Mouse (Mus musculus): ENCODE measurements around the gene Sp4. TPM values are rescaled to one million over a fixed set of nuclear protein-coding genes. Genes with fewer than 3 reads are reported as not detected.

Gene Sp4
- polyA plus RNA-seq, 1 experiment, result 1.2 TPM

DNA sequence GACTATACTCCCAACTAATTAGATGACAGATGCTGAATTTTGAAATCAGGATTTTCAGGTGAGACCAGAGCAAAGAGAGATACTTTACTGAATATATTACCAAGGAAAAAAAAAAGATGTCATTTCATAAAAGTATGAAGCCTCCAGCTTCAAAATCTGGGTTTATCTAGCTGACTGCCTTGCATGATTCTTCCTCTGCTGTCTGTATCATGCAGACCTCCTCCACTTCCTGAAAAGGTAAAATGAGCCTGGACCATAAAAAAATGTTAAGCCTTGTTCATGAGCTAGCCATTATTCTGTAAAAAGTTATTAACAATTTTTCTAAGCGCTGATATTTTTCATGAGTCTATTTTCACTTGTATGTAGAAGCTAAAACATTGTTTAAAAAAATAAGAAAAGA is 5.4 kb downstream of the Sp4 start:
- H3K27me3 ChIP-seq (ENCODE audit: control insufficient read depth, insufficient read depth, insufficient read length), result no peaks in the 10 kb centered on the region
- H3K4me3 ChIP-seq, result no peak overlapping the region
- no peak overlapping the region for H3ac ChIP-seq (ENCODE audit: control insufficient read depth, insufficient read length)
- TF ChIP-seq USF1 (IDR thresholded peaks at IDR 0.05; ENCODE audit: low read depth), result no peak
- peak overlapping the region; percentile 39 for H3K4me2 ChIP-seq (ENCODE audit: low read depth)
- no peaks in the 10 kb centered on the region for H3K79me2 ChIP-seq (ENCODE audit: control insufficient read depth, insufficient read depth)
- no peaks in the 10 kb centered on the region for H3K36me3 ChIP-seq (ENCODE audit: control insufficient read depth, insufficient read depth)

DNA sequence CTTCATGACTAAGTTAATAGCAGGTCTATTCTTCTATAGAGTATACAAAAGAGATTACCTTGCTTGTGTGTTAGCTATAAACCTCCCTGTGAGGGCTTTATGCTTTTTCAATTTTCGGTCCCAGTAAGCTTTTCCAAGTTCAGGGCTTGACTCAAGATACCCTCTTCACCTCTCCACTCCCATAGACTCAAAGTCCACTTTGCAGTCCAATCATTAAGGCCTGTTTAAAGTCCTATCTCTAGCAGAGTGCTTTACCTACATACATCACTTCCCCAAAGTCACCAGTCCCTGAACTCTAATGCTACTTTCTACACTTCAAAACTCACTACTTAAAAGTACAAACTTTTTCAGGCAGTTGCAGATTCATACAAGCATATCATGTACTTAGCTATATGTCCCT is 12.3 kb downstream of the Sp4 start:
- Histone ChIP-seq H3K79me2 (ENCODE audit: control insufficient read depth, insufficient read depth) (no peaks in the 10 kb centered on the region), H3ac (ENCODE audit: control insufficient read depth, insufficient read length) (no peak overlapping the region), H3K4me2 (ENCODE audit: low read depth) (no peak overlapping the region), H3K36me3 (ENCODE audit: control insufficient read depth, insufficient read depth) (no peaks in the 10 kb centered on the region), H3K27me3 (ENCODE audit: control insufficient read depth, insufficient read depth, insufficient read length) (no peaks in the 10 kb centered on the region), H3K4me3 (no peak overlapping the region)
- TF ChIP-seq E2F4 (IDR thresholded peaks at IDR 0.05; ENCODE audit: insufficient read depth) (no peak), TCF3 (IDR thresholded peaks at IDR 0.05; ENCODE audit: insufficient read length, low read depth) (no peak), SRF (IDR thresholded peaks at IDR 0.05; ENCODE audit: control insufficient read depth, insufficient read length, low read depth) (no peak), MAX (IDR thresholded peaks at IDR 0.05; ENCODE audit: low read depth) (no peak), REST (IDR thresholded peaks at IDR 0.05; ENCODE audit: insufficient read depth, insufficient read length) (no peak), MYOG (IDR thresholded peaks at IDR 0.05; ENCODE audit: control insufficient read depth in 1 of 3, insufficient read depth in 1 of 3, insufficient read length in 2 of 3, low read depth in 2 of 3) (no peak), POLR2AphosphoS2 (IDR thresholded peaks at IDR 0.05; ENCODE audit: insufficient read length, low read depth) (no peak), POLR2A (IDR thresholded peaks at IDR 0.05; ENCODE audit: insufficient read length, low read depth) (no peak), MYOD1 (IDR thresholded peaks at IDR 0.05; ENCODE audit: control insufficient read depth in 1 of 3, insufficient read length in 2 of 3, low read depth in 2 of 3) (no peak), TCF12 (IDR thresholded peaks at IDR 0.05; ENCODE audit: insufficient read depth, poor library complexity, severe bottlenecking) (no peak), USF1 (IDR thresholded peaks at IDR 0.05; ENCODE audit: low read depth) (no peak), CEBPB (IDR thresholded peaks at IDR 0.05; ENCODE audit: insufficient read depth, poor library complexity, severe bottlenecking) (no peak)

DNA sequence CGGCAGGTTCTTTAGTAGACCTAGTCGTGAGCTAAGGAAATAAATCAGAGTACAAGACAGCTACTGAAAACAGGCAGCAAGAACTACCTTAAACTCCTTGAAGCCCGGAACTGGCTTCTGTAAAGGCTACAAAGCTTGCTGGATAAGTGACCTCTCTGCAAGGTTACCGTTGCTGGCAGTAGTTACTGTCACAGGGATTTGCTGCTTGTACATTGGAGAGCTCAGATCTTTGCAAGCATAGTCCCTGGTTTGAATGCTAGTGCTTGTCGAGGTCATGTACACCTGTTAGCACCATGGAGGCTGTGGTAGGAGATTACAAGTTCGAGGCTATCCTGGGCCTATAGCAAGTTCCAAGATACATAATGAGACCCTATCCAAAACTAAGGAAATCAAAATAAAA is 16.1 kb downstream of the Sp4 start:
- no peak overlapping the region for H3K4me2 ChIP-seq (ENCODE audit: low read depth)
- no peak overlapping the region for H3ac ChIP-seq (ENCODE audit: control insufficient read depth, insufficient read length)
- H3K36me3 ChIP-seq (ENCODE audit: control insufficient read depth, insufficient read depth), result no peaks in the 10 kb centered on the region
- H3K79me2 ChIP-seq (ENCODE audit: control insufficient read depth, insufficient read depth), result no peaks in the 10 kb centered on the region
- H3K4me3 ChIP-seq, result no peak overlapping the region
- no peak for TF ChIP-seq TCF12 (IDR thresholded peaks at IDR 0.05; ENCODE audit: insufficient read depth, poor library complexity, severe bottlenecking)
- no peak for TF ChIP-seq USF1 (IDR thresholded peaks at IDR 0.05; ENCODE audit: low read depth)
- no peak for TF ChIP-seq CEBPB (IDR thresholded peaks at IDR 0.05; ENCODE audit: insufficient read depth, poor library complexity, severe bottlenecking)
- TF ChIP-seq POLR2A (IDR thresholded peaks at IDR 0.05; ENCODE audit: insufficient read length, low read depth), result no peak
- TF ChIP-seq TCF3 (IDR thresholded peaks at IDR 0.05; ENCODE audit: insufficient read length, low read depth), result no peak
- no peak for TF ChIP-seq POLR2AphosphoS2 (IDR thresholded peaks at IDR 0.05; ENCODE audit: insufficient read length, low read depth)
- H3K27me3 ChIP-seq (ENCODE audit: control insufficient read depth, insufficient read depth, insufficient read length), result no peaks in the 10 kb centered on the region

DNA sequence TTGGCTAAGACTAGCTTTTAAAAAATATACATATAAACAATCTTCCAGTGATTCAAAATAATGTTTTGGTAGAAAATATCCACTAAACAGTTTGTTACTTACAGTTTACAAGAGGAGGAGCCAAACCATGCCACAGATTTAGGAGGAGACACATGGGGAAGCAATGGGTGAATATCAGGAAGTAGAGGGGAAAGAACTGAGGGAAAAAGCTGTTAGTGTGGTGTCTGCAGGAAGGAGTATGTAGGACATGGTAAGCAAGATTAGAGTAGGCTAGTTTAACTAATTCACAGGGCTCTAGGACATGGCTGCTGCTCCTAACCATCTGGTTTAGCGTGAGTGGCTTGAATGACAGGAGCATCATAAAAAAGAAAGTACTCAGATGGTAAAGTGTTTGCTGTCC is 19.3 kb downstream of the Sp4 start:
- Histone ChIP-seq H3ac (ENCODE audit: control insufficient read depth, insufficient read length) (no peak overlapping the region), H3K4me3 (no peak overlapping the region), H3K36me3 (ENCODE audit: control insufficient read depth, insufficient read depth) (no peaks in the 10 kb centered on the region), H3K79me2 (ENCODE audit: control insufficient read depth, insufficient read depth) (no peaks in the 10 kb centered on the region), H3K4me2 (ENCODE audit: low read depth) (no peak overlapping the region), H3K27me3 (ENCODE audit: control insufficient read depth, insufficient read depth, insufficient read length) (no peaks in the 10 kb centered on the region)
- TF ChIP-seq REST (IDR thresholded peaks at IDR 0.05; ENCODE audit: insufficient read depth, insufficient read length) (no peak), TCF12 (IDR thresholded peaks at IDR 0.05; ENCODE audit: insufficient read depth, poor library complexity, severe bottlenecking) (no peak), MAX (IDR thresholded peaks at IDR 0.05; ENCODE audit: low read depth) (no peak)

DNA sequence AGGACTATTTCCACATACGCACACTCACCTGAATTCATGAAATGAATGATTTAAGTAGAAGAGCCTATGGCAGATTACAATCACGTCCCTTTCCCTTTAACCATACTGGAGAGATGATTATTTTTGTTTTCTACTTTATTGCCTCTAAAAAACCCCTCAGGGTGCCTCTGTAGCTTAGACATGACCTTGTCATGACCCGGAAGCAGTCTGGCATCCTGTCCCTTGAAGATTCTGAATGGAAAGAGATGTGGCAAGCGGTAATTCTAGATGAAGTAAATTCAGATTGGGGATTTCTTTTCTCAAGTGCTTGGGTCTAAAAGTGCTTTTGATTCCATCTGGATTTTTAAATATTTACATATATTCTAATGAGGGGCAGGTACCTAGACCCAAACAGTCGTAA is 24.9 kb downstream of the Sp4 start:
- Histone ChIP-seq H3ac (ENCODE audit: control insufficient read depth, insufficient read length) (no peak overlapping the region), H3K4me3 (no peak overlapping the region), H3K36me3 (ENCODE audit: control insufficient read depth, insufficient read depth) (no peaks in the 10 kb centered on the region), H3K4me2 (ENCODE audit: low read depth) (no peak overlapping the region), H3K79me2 (ENCODE audit: control insufficient read depth, insufficient read depth) (no peaks in the 10 kb centered on the region), H3K27me3 (ENCODE audit: control insufficient read depth, insufficient read depth, insufficient read length) (no peaks in the 10 kb centered on the region)
- TF ChIP-seq MYOG (IDR thresholded peaks at IDR 0.05; ENCODE audit: control insufficient read depth in 1 of 3, insufficient read depth in 1 of 3, insufficient read length in 2 of 3, low read depth in 2 of 3) (no peak), POLR2AphosphoS2 (IDR thresholded peaks at IDR 0.05; ENCODE audit: insufficient read length, low read depth) (no peak), TCF3 (IDR thresholded peaks at IDR 0.05; ENCODE audit: insufficient read length, low read depth) (no peak), MAX (IDR thresholded peaks at IDR 0.05; ENCODE audit: low read depth) (no peak), TCF12 (IDR thresholded peaks at IDR 0.05; ENCODE audit: insufficient read depth, poor library complexity, severe bottlenecking) (no peak), USF1 (IDR thresholded peaks at IDR 0.05; ENCODE audit: low read depth) (no peak), E2F4 (IDR thresholded peaks at IDR 0.05; ENCODE audit: insufficient read depth) (no peak), POLR2A (IDR thresholded peaks at IDR 0.05; ENCODE audit: insufficient read length, low read depth) (no peak), REST (IDR thresholded peaks at IDR 0.05; ENCODE audit: insufficient read depth, insufficient read length) (no peak), SRF (IDR thresholded peaks at IDR 0.05; ENCODE audit: control insufficient read depth, insufficient read length, low read depth) (no peak), CEBPB (IDR thresholded peaks at IDR 0.05; ENCODE audit: insufficient read depth, poor library complexity, severe bottlenecking) (no peak), MYOD1 (IDR thresholded peaks at IDR 0.05; ENCODE audit: control insufficient read depth in 1 of 3, insufficient read length in 2 of 3, low read depth in 2 of 3) (no peak)
